Mouse (Mus musculus) liver, embryonic 14.5 days (tissue): ENCODE results near the gene Tex264. TPM values are rescaled to one million over a fixed set of nuclear protein-coding genes. Genes with fewer than 3 reads are reported as not detected.

Source experiments
- ATAC-seq: fragments of 200-750 bp; cut with Nextera tagmentation; 2 replicates; pipeline ENCODE4 v1.8.0; 2017; ENCODE audit warnings: moderate number of reproducible peaks, mild to moderate bottlenecking, moderate library complexity; ENCODE audit not compliant: insufficient read depth
- DNase-seq, 3 experiments: peaks; one replicate each; pipeline ENCODE4 v3.0.0-alpha.2; 2012 to 2013; ENCODE audit warnings: low read depth in 3 of 3, low spot score in 3 of 3
- H3K27ac ChIP-seq: fragments of 300-500 bp; sonication (generic); 2 replicates; pipeline ENCODE4 v1.5.1; 2014; ENCODE audit warnings: moderate library complexity, mild to moderate bottlenecking, control low read depth, inconsistent platforms
- H3K27me3 ChIP-seq: fragments of 300-500 bp; sonication (generic); 2 replicates; pipeline ENCODE4 v1.6.1; 2014; ENCODE audit warnings: mild to moderate bottlenecking, low read length, moderate library complexity; ENCODE audit not compliant: control insufficient read depth, insufficient read depth
- H3K36me3 ChIP-seq: fragments of 300-500 bp; sonication (generic); replicated peaks from 2 replicates; pipeline ENCODE4 v1.6.1; 2014; ENCODE audit warnings: low read depth; ENCODE audit not compliant: control insufficient read depth, insufficient read depth
- H3K4me1 ChIP-seq, 2 experiments: fragments of 200-500 bp in 1 of 2; fragments of 300-500 bp in 1 of 2; sonication (generic) in 1 of 2; replicated peaks; 2 replicates each; pipeline ENCODE4 v1.6.1; 2012 to 2014; ENCODE audit warnings: antibody characterized with exemption in 1 of 2, inconsistent platforms in 1 of 2, low read length in 1 of 2; ENCODE audit not compliant: control insufficient read depth in 2 of 2, insufficient read depth in 2 of 2
- H3K4me2 ChIP-seq: fragments of 300-500 bp; sonication (generic); 2 replicates; pipeline ENCODE4 v1.6.1; 2014; ENCODE audit warnings: low read depth, mild to moderate bottlenecking, control low read depth, moderate library complexity
- H3K4me3 ChIP-seq, 2 experiments: fragments of 200-500 bp in 1 of 2; fragments of 300-500 bp in 1 of 2; sonication (generic) in 1 of 2; 2 replicates each; pipeline ENCODE4 v1.5.1; 2012 to 2014; ENCODE audit warnings: low read depth in 2 of 2, low read length in 2 of 2, mild to moderate bottlenecking in 2 of 2, control low read depth in 1 of 2, inconsistent platforms in 1 of 2, moderate library complexity in 1 of 2; ENCODE audit not compliant: insufficient read depth in 1 of 2
- H3K9ac ChIP-seq: fragments of 300-500 bp; sonication (generic); replicated peaks from 2 replicates; pipeline ENCODE4 v1.6.1; 2014; ENCODE audit warnings: mild to moderate bottlenecking, control low read depth, moderate library complexity
- H3K9me3 ChIP-seq: fragments of 300-500 bp; sonication (generic); 2 replicates; pipeline ENCODE4 v1.6.1; 2016; ENCODE audit warnings: low read length, mixed read lengths; ENCODE audit not compliant: control insufficient read depth
- CTCF ChIP-seq: IDR thresholded peaks from 2 replicates; pipeline ENCODE4 v1.5.1; 2016; ENCODE audit warnings: antibody characterized with exemption, low read depth, control low read depth
- EP300 ChIP-seq: IDR thresholded peaks from 2 replicates; pipeline ENCODE4 v1.6.1; 2016; ENCODE audit warnings: antibody characterized with exemption, low read depth
- WGBS: fragments of 180-500 bp; shearing (Covaris S2); extraction: QIAGEN DNeasy Blood & Tissue Kit; methylation state at CpG from one replicate; pipeline ENCODE4 v1.1.7; 2014; ENCODE audit not compliant: insufficient replicate concordance; 5-methylcytosine and 5-hydroxymethylcytosine counted together
- polyA plus RNA-seq, 2 experiments: library from polyadenylated mRNA; depleted of rRNA in 1 of 2; stranded (reverse) in 1 of 2; unstranded in 1 of 2; fragments of >200 nt; fragmentation: Nextera tagmentation in 1 of 2; extraction: Ambion mirVana in 1 of 2; gene quantifications; 2 replicates each; pipeline versions ENCODE4 v1.2.1 to v1.2.3; 2012 to 2014

Tex264 gene
- polyA plus RNA-seq, 2 experiments = 9.4 to 12.1 TPM

DNA sequence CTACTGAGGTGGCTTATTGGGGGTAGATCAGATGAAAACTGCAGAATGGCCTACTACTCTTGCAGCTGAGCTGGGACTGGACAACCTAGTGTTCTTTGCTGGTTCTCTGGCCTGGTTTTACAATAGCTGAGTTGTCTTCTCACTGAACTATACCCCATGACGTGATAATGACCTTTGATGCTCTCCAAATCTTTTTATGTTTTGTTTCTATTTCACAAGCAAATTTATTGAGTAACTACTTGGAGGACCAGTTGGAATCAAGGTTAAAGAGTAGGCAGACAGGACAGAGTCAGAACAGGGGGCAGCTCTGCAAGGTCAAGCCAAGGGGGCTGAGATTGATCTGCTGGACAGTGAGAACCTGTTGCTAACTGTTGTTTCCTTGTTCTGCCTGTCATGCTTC is 39.1 kb upstream of the Tex264 start:
- WGBS = 76% methylated on average over 1 of the region's 1 CpGs
- Histone ChIP-seq H3K4me3 (no peak overlapping the region), H3K9me3 (no peaks in the 10 kb centered on the region), H3K4me1 (peaks cover 6 to 12% of the 10 kb centered on the region in 2 experiments), H3K27ac (no peak overlapping the region), H3K27me3 (no peaks in the 10 kb centered on the region), H3K9ac (no peak overlapping the region), H3K4me2 (no peak overlapping the region), H3K36me3 (no peaks in the 10 kb centered on the region; the same call in 1 of the 2 replicates)
- TF ChIP-seq EP300 = no peak
- TF ChIP-seq CTCF = no peak
- no peak for DNase-seq
- ATAC-seq = no peak

GRCm38 (mm10) chr9:106716729-106717128 is 31.0 kb upstream of the Tex264 start:
- Histone ChIP-seq H3K27ac (no peak overlapping the region), H3K9ac (no peak overlapping the region), H3K4me2 (no peak overlapping the region), H3K27me3 (no peaks in the 10 kb centered on the region), H3K36me3 (peaks cover 11% of the 10 kb centered on the region), H3K4me3 (no peak overlapping the region), H3K4me1 (no peaks in the 10 kb centered on the region), H3K9me3 (no peaks in the 10 kb centered on the region)
- ATAC-seq (no peak), DNase-seq (no peak)
- TF ChIP-seq EP300 = no peak
- no peak for TF ChIP-seq CTCF
- WGBS = 81% methylated on average over 4 of the region's 4 CpGs

GRCm38 (mm10) chr9:106716232-106716631 is 30.5 kb upstream of the Tex264 start:
- no peak for TF ChIP-seq CTCF
- no peak for TF ChIP-seq EP300

DNA sequence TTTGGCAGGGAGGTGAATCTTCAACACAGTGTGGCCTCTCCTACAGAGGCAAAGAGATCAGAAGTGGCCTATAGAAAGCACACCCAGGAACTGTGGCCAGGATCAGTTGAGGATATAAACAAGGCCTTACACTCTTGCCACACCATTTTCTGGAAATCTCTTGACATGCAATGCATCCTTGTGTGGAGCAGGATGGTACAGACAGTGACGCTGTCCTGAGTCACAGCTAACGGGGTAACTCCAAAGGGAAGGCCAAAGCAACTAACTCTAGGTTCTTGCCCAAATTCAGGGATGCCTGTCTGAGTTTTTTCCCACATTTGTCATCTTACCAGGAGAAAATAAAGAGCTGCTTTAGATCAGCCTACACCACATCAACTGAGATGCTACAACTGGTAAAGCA is 26.7 kb upstream of the Tex264 start:
- no peaks in the 10 kb centered on the region for H3K9me3 ChIP-seq
- no peak overlapping the region for H3K4me2 ChIP-seq
- H3K4me3 ChIP-seq = no peak overlapping the region
- H3K9ac ChIP-seq = no peak overlapping the region
- peaks cover 11% of the 10 kb centered on the region for H3K36me3 ChIP-seq
- H3K27me3 ChIP-seq = no peaks in the 10 kb centered on the region
- 76% methylated on average over 2 of the region's 2 CpGs for WGBS
- TF ChIP-seq EP300 (no peak), CTCF (no peak)
- H3K27ac ChIP-seq = no peak overlapping the region
- DNase-seq (no peak), ATAC-seq (no peak)
- no peaks in the 10 kb centered on the region for H3K4me1 ChIP-seq

More at GRCm38 (mm10) chr9:106716232-106716631, 30.5 kb upstream of the Tex264 start:
- no peak overlapping the region for H3K27ac ChIP-seq
- no peaks in the 10 kb centered on the region for H3K4me1 ChIP-seq
- DNase-seq = no peak
- no peak for ATAC-seq
- 82% methylated on average over 2 of the region's 2 CpGs for WGBS
- no peaks in the 10 kb centered on the region for H3K9me3 ChIP-seq
- peaks cover 11% of the 10 kb centered on the region for H3K36me3 ChIP-seq
- H3K27me3 ChIP-seq = no peaks in the 10 kb centered on the region
- H3K9ac ChIP-seq = no peak overlapping the region
- H3K4me2 ChIP-seq = no peak overlapping the region
- H3K4me3 ChIP-seq = no peak overlapping the region

- 80% methylated on average over 11 of the region's 11 CpGs for WGBS
- Histone ChIP-seq H3K4me3 (no peak overlapping the region), H3K9ac (no peak overlapping the region), H3K9me3 (no peaks in the 10 kb centered on the region), H3K4me1 (no peaks in the 10 kb centered on the region), H3K27ac (no peak overlapping the region), H3K36me3 (no peaks in the 10 kb centered on the region; the same call in none of the 2 replicates), H3K4me2 (no peak overlapping the region), H3K27me3 (no peaks in the 10 kb centered on the region)
- DNase-seq (no peak), ATAC-seq (no peak)
- TF ChIP-seq CTCF (no peak), EP300 (no peak)
These were observed 7.3 kb upstream of the Tex264 start for GRCm38 (mm10) chr9:106692973-106693481.
